Mouse (Mus musculus) erythroblast, adult 5-6 weeks (primary cell): ENCODE measurements around the gene Wt1. TPM values are rescaled to one million over a fixed set of nuclear protein-coding genes. Genes with fewer than 3 reads are reported as not detected.

Experiments
- ATAC-seq: replicated peaks from 2 replicates; pipeline ENCODE4 v1.8.0; 2016; ENCODE audit warnings: moderate number of reproducible peaks, mild to moderate bottlenecking, moderate TSS enrichment, inconsistent platforms; ENCODE audit not compliant: poor library complexity, low FRiP score, severe bottlenecking
- total RNA-seq, 2 experiments: library from RNA; stranded (forward) in 1 of 2; stranded (reverse) in 1 of 2; fragments of 150-400 nt in 1 of 2; fragments of 200-764, 138-1000 nt in 1 of 2; gene quantifications; 2 replicates each; pipeline versions ENCODE4 v1.2.3 to v1.2.4; 2015 to 2017; ENCODE audit warnings: low replicate concordance in 2 of 2

Gene Wt1
- total RNA-seq (2015; ENCODE audit: low replicate concordance) = not detected in 2 replicates
- not detected in 2 replicates for total RNA-seq (2017; ENCODE audit: low replicate concordance)

GRCm38 (mm10) chr2:105126279-105126678 lies at the start of gene Wt1:
Gene Wt1 (plus strand): TSS chr2:105126529.
- no peak for ATAC-seq

- ATAC-seq = no peak
These were observed 49.2 kb upstream of the Wt1 start for GRCm38 (mm10) chr2:105077151-105077550.

GRCm38 (mm10) chr2:105082256-105082790 lies 44.0 kb upstream of the Wt1 start:
- ATAC-seq = no peak

- no peak for ATAC-seq
These were observed 42.3 kb upstream of the Wt1 start for GRCm38 (mm10) chr2:105084035-105084434.

GRCm38 (mm10) chr2:105086081-105086480 lies 40.2 kb upstream of the Wt1 start:
- no peak for ATAC-seq

- peak; percentile 95 for ATAC-seq
These were observed 38.3 kb upstream of the Wt1 start for GRCm38 (mm10) chr2:105088005-105088404.

- no peak for ATAC-seq
These were observed 37.2 kb upstream of the Wt1 start for GRCm38 (mm10) chr2:105089083-105089482.

GRCm38 (mm10) chr2:105089581-105090508 lies 36.5 kb upstream of the Wt1 start:
- no peak for ATAC-seq

- ATAC-seq = no peak
These were observed 35.3 kb upstream of the Wt1 start for GRCm38 (mm10) chr2:105090991-105091390.

GRCm38 (mm10) chr2:105091718-105092117 lies 34.6 kb upstream of the Wt1 start, which contains the start of gene Gm11060:
Gene Gm11060 (plus strand): TSS chr2:105092018.
- ATAC-seq = no peak

GRCm38 (mm10) chr2:105097294-105097953 lies 28.9 kb upstream of the Wt1 start:
- ATAC-seq = no peak

- no peak for ATAC-seq
These were observed 26.9 kb upstream of the Wt1 start for GRCm38 (mm10) chr2:105099410-105099809.

- ATAC-seq = no peak
These were observed 25.8 kb upstream of the Wt1 start for GRCm38 (mm10) chr2:105100541-105100940.

- no peak for ATAC-seq
These were observed 17.6 kb upstream of the Wt1 start for GRCm38 (mm10) chr2:105108703-105109158.

- ATAC-seq = no peak
These were observed 12.3 kb upstream of the Wt1 start for GRCm38 (mm10) chr2:105114074-105114473.

- no peak for ATAC-seq
These were observed 8.7 kb upstream of the Wt1 start for GRCm38 (mm10) chr2:105117669-105118068.

GRCm38 (mm10) chr2:105122216-105122615 lies 4.1 kb upstream of the Wt1 start:
- no peak for ATAC-seq

GRCm38 (mm10) chr2:105122886-105123285 lies 3.4 kb upstream of the Wt1 start:
- no peak for ATAC-seq

GRCm38 (mm10) chr2:105123431-105123830 lies 2.9 kb upstream of the Wt1 start:
- ATAC-seq = no peak

- no peak for ATAC-seq
These were observed 2.4 kb upstream of the Wt1 start for GRCm38 (mm10) chr2:105123881-105124280.
